Mouse (Mus musculus) liver, embryonic 14.5 days (tissue): Measurements from ENCODE around the gene Fcer1g.

Source experiments
- CTCF ChIP-seq: IDR thresholded peaks from 2 replicates; pipeline ENCODE4 v1.5.1; 2016; ENCODE audit warnings: antibody characterized with exemption, low read depth, control low read depth
- EP300 ChIP-seq: IDR thresholded peaks from 2 replicates; pipeline ENCODE4 v1.6.1; 2016; ENCODE audit warnings: antibody characterized with exemption, low read depth

- TF ChIP-seq CTCF (no peak), EP300 (no peak)
These were observed 24.8 kb upstream of the Fcer1g start for GRCm38 (mm10) chr1:171258921-171259320.
